Mouse (Mus musculus): ENCODE data around the gene Tspan31. TPM values are rescaled to one million over a fixed set of nuclear protein-coding genes. Genes with fewer than 3 reads are reported as not detected.

Tspan31 gene
- polyA plus RNA-seq, 1 experiment from 2014 or later, result 165 TPM

GRCm38 (mm10) chr10:127099868-127100267 lies 29.8 kb upstream of the Tspan31 start:
- WGBS, result 94% methylated on average over 15 of the region's 15 CpGs
- no peak for ATAC-seq (ENCODE audit: low FRiP score, low read depth)
- no peak overlapping the region for H3K9ac ChIP-seq (replicated peaks)
- no peak overlapping the region for H3K4me2 ChIP-seq (replicated peaks)
- no peaks in the 10 kb centered on the region for H3K4me1 ChIP-seq
- no peak overlapping the region for H3K27ac ChIP-seq (replicated peaks)
- no peaks in the 10 kb centered on the region for H3K9me3 ChIP-seq
- H3K4me3 ChIP-seq, result no peak overlapping the region
- no peaks in the 10 kb centered on the region for H3K27me3 ChIP-seq
- H3K36me3 ChIP-seq, result peaks cover 66% of the 10 kb centered on the region

GRCm38 (mm10) chr10:127099191-127099590 lies 29.1 kb upstream of the Tspan31 start:
- 94% methylated on average over 10 of the region's 10 CpGs for WGBS
- H3K4me3 ChIP-seq, result no peak overlapping the region

GRCm38 (mm10) chr10:127098514-127098913 lies 28.4 kb upstream of the Tspan31 start:
- no peak for ATAC-seq (ENCODE audit: low FRiP score, low read depth)
- Histone ChIP-seq H3K9me3 (no peaks in the 10 kb centered on the region), H3K4me2 (replicated peaks) (no peak overlapping the region), H3K4me3 (no peak overlapping the region), H3K36me3 (peaks cover 63% of the 10 kb centered on the region), H3K4me1 (peaks cover 5% of the 10 kb centered on the region; the same call in 1 of the 2 replicates), H3K9ac (replicated peaks) (no peak overlapping the region), H3K27me3 (peaks cover 7% of the 10 kb centered on the region), H3K27ac (replicated peaks) (no peak overlapping the region)
- WGBS, result 77% methylated on average over 20 of the region's 20 CpGs

More at GRCm38 (mm10) chr10:127099191-127099590, 29.1 kb upstream of the Tspan31 start:
- Histone ChIP-seq H3K9me3 (no peaks in the 10 kb centered on the region), H3K4me2 (replicated peaks) (no peak overlapping the region), H3K36me3 (peaks cover 62% of the 10 kb centered on the region), H3K27me3 (0 out of 2 replicates have a peak, but pooled peaks cover under 1% of the 10 kb centered on the region), H3K27ac (replicated peaks) (no peak overlapping the region), H3K9ac (replicated peaks) (no peak overlapping the region), H3K4me1 (peaks cover 3% of the 10 kb centered on the region; the same call in 1 of the 2 replicates)
- no peak for ATAC-seq (ENCODE audit: low FRiP score, low read depth)

- Histone ChIP-seq H3K9ac (replicated peaks) (no peak overlapping the region), H3K4me3 (no peak overlapping the region), H3K27me3 (peaks cover 48% of the 10 kb centered on the region), H3K36me3 (peaks cover 55% of the 10 kb centered on the region), H3K4me1 (peaks cover 22% of the 10 kb centered on the region), H3K27ac (replicated peaks) (no peak overlapping the region), H3K4me2 (replicated peaks) (no peak overlapping the region), H3K9me3 (no peaks in the 10 kb centered on the region)
- no peak for ATAC-seq (ENCODE audit: low FRiP score, low read depth)
- WGBS, result 61% methylated on average over 7 of the region's 7 CpGs
Observed at GRCm38 (mm10) chr10:127094382-127094802, 24.3 kb upstream of the Tspan31 start.

- Histone ChIP-seq H3K27me3 (peaks cover 63% of the 10 kb centered on the region), H3K4me1 (peaks cover 22% of the 10 kb centered on the region), H3K4me3 (no peak overlapping the region), H3K4me2 (replicated peaks) (no peak overlapping the region), H3K9me3 (no peaks in the 10 kb centered on the region), H3K9ac (replicated peaks) (no peak overlapping the region), H3K36me3 (peaks cover 38% of the 10 kb centered on the region), H3K27ac (replicated peaks) (no peak overlapping the region)
- ATAC-seq (ENCODE audit: low FRiP score, low read depth), result no peak
- WGBS, result 60% methylated on average over 4 of the region's 4 CpGs
Observed at GRCm38 (mm10) chr10:127092742-127093141, 22.7 kb upstream of the Tspan31 start.

GRCm38 (mm10) chr10:127091507-127092396 lies 21.7 kb upstream of the Tspan31 start:
- WGBS, result 9% methylated on average over 49 of the region's 51 CpGs
- Histone ChIP-seq H3K4me1 (peaks cover 22% of the 10 kb centered on the region), H3K4me2 (replicated peaks) (peak overlapping the region; percentile 38), H3K27me3 (peaks cover 73% of the 10 kb centered on the region), H3K9me3 (no peaks in the 10 kb centered on the region), H3K4me3 (peak overlapping the region; percentile 25), H3K36me3 (peaks cover 36% of the 10 kb centered on the region), H3K27ac (replicated peaks) (no peak overlapping the region), H3K9ac (replicated peaks) (peak overlapping the region; percentile 20; the same call in 1 of the 2 replicates)
- 0 out of 2 replicates have a peak, but pooled peaks have one; percentile 24 for ATAC-seq (ENCODE audit: low FRiP score, low read depth)

- Histone ChIP-seq H3K27ac (replicated peaks) (no peak overlapping the region), H3K27me3 (peaks cover 77% of the 10 kb centered on the region), H3K4me1 (peaks cover 22% of the 10 kb centered on the region), H3K9ac (replicated peaks) (no peak overlapping the region), H3K4me3 (peak overlapping the region; percentile 25), H3K9me3 (no peaks in the 10 kb centered on the region), H3K4me2 (replicated peaks) (peak overlapping the region; percentile 38), H3K36me3 (peaks cover 27% of the 10 kb centered on the region; the same call in 1 of the 2 replicates)
- 8% methylated on average over 57 of the region's 57 CpGs for WGBS
- no peak for ATAC-seq (ENCODE audit: low FRiP score, low read depth)
Observed at GRCm38 (mm10) chr10:127090560-127091411, 20.7 kb upstream of the Tspan31 start.

- H3K36me3 ChIP-seq, result peaks cover 11% of the 10 kb centered on the region; the same call in 1 of the 2 replicates
- no peak overlapping the region for H3K9ac ChIP-seq (replicated peaks)
- WGBS, result 77% methylated on average over 6 of the region's 6 CpGs
- no peak for ATAC-seq (ENCODE audit: low FRiP score, low read depth)
- H3K4me3 ChIP-seq, result no peak overlapping the region
- H3K27me3 ChIP-seq, result peaks cover 88% of the 10 kb centered on the region
- H3K4me1 ChIP-seq, result peaks cover 25% of the 10 kb centered on the region
- H3K27ac ChIP-seq (replicated peaks), result no peak overlapping the region
- no peaks in the 10 kb centered on the region for H3K9me3 ChIP-seq
- H3K4me2 ChIP-seq (replicated peaks), result no peak overlapping the region
Observed at GRCm38 (mm10) chr10:127085633-127086032, 15.6 kb upstream of the Tspan31 start.

GRCm38 (mm10) chr10:127085052-127085451 lies 15.0 kb upstream of the Tspan31 start:
- Histone ChIP-seq H3K27ac (replicated peaks) (no peak overlapping the region), H3K9ac (replicated peaks) (no peak overlapping the region), H3K4me2 (replicated peaks) (no peak overlapping the region), H3K36me3 (peaks cover 11% of the 10 kb centered on the region; the same call in 1 of the 2 replicates), H3K4me3 (no peak overlapping the region), H3K4me1 (peaks cover 29% of the 10 kb centered on the region), H3K27me3 (peaks cover 88% of the 10 kb centered on the region), H3K9me3 (no peaks in the 10 kb centered on the region)
- 85% methylated on average over 9 of the region's 9 CpGs for WGBS
- ATAC-seq (ENCODE audit: low FRiP score, low read depth), result no peak

- peaks cover 88% of the 10 kb centered on the region for H3K27me3 ChIP-seq
- 59% methylated on average over 5 of the region's 5 CpGs for WGBS
- peaks cover 11% of the 10 kb centered on the region; the same call in 1 of the 2 replicates for H3K36me3 ChIP-seq
- H3K4me1 ChIP-seq, result peaks cover 35% of the 10 kb centered on the region
- no peak overlapping the region for H3K9ac ChIP-seq (replicated peaks)
- H3K27ac ChIP-seq (replicated peaks), result no peak overlapping the region
- no peak overlapping the region for H3K4me3 ChIP-seq
- ATAC-seq (ENCODE audit: low FRiP score, low read depth), result no peak
- no peak overlapping the region for H3K4me2 ChIP-seq (replicated peaks)
- H3K9me3 ChIP-seq, result no peaks in the 10 kb centered on the region
Observed at GRCm38 (mm10) chr10:127083915-127084306, 13.8 kb upstream of the Tspan31 start.

GRCm38 (mm10) chr10:127083292-127083914 lies 13.3 kb upstream of the Tspan31 start:
- no peak overlapping the region for H3K27ac ChIP-seq (replicated peaks)
- no peak for ATAC-seq (ENCODE audit: low FRiP score, low read depth)
- no peaks in the 10 kb centered on the region for H3K9me3 ChIP-seq
- H3K4me1 ChIP-seq, result peaks cover 36% of the 10 kb centered on the region
- H3K4me2 ChIP-seq (replicated peaks), result no peak overlapping the region
- no peak overlapping the region for H3K4me3 ChIP-seq
- WGBS, result 33% methylated on average over 8 of the region's 8 CpGs
- peaks cover 11% of the 10 kb centered on the region; the same call in 1 of the 2 replicates for H3K36me3 ChIP-seq
- peaks cover 85% of the 10 kb centered on the region for H3K27me3 ChIP-seq
- no peak overlapping the region for H3K9ac ChIP-seq (replicated peaks)

Data from midbrain, embryonic 12.5 days (tissue).